Mouse (Mus musculus) spleen, adult 2 months (tissue): Measurements from ENCODE around the gene Slc16a10.

Experiments
- CTCF ChIP-seq: fragments of 200-500 bp; IDR thresholded peaks from 2 replicates; pipeline ENCODE4 v1.5.1; 2011; ENCODE audit warnings: mild to moderate bottlenecking, inconsistent platforms; ENCODE audit not compliant: insufficient read depth, insufficient read length, insufficient replicate concordance; ENCODE audit errors: extremely low read depth
- POLR2A ChIP-seq: fragments of 200-500 bp; IDR thresholded peaks from 2 replicates; pipeline ENCODE4 v1.6.1; 2011; ENCODE audit warnings: low read depth, low read length, inconsistent platforms

GRCm38 (mm10) chr10:40102986-40103385, 39.1 kb downstream of the Slc16a10 start:
- TF ChIP-seq POLR2A, result no peak
- TF ChIP-seq CTCF, result no peak
